Mouse (Mus musculus): ENCODE data around the gene Ppard.
A peak's percentile ranks its signal among the peaks of the same experiment; 100 is the strongest.

Gene Ppard

DNA sequence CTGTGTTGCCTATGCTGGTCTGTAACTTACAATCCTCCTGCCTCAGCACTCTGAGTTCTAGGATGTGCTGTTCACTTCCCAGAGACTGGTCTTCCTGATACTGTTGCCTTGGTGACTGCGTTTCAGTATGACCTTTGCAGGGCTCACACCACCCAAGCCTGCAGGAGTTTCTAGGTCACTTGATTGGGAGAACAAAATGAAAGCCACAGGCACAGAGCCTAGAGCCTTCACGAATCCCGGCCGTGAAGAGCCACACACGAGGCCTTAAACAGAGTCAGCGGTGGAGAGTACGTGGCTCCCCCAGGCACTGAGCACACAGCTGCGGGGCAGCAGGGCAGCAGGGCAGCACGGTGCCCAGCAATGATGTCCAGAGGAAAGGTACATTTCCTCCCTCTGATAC, 25.8 kb downstream of the Ppard start:
- no peak for DNase-seq

DNA sequence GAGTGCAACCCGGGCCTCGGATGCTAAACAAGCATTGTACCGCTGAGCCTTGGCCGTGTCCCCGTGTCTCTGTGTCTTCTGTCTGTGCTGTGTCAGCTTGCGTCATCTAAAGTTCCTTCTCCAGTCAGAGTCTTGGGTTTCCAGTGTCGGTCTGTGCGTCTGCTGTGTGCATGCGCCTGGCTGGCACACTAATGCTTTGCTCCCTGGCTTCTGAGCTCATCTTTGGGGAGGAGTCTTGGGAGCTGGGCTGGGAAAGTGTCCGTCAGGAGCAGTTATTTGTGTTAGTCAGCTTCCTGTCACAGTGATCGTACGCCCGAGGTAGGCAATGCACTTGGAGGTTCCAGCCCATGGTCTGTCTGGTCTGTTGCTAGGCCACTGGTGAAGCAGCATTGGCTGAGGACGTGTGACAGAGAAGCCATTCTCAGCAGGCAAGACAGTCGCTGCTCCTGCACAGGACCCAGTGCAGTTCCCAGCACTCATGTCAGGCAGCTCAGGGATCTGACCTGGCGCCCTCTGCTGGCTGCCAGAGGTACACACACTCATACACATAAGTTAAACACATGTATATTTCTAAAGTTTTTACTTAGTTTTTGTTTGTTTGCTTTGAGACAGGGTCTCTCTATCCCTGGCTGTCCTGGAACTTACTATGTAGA, 27.5 kb downstream of the Ppard start:
- peak in 1 of 2 experiments; percentile 40 for DNase-seq

DNA sequence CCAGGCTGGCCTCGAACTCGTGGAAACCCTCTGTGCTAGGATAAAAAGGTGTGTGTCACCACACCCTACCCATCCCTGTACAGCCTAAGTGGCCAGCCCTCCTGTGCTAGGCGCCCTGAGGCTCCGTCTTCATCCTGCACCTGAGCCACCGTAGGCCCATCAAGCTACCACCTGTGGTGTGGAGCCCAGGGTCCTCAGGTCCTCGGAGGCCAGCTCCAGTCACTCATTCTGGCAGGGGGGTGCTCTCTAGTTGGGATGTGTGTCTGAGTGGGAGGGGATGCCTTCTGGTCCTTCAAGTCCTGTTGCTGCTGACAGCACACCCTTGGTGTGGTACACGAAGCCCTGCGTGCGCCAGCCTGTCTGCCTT, 28.0 kb downstream of the Ppard start:
- DNase-seq, result no peak

DNA sequence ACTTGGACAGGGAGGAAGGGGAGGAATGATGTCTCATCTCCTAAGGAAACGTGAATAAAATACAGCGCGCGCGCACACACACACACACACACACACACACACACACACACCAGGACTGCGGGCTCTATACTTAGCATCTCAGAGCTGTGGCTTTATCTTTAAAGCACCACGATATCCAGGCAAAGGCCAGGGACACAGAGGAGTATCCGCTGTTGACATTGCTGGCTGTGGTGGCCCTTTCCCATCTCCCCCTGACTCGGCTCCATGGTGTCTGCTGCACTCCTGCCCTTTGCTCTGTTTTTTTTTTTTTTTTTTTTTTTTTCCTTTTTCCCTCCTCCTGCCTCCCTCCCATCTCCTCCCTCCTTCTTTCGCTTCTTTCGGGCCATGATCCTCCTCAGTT, 29.3 kb downstream of the Ppard start:
- DNase-seq, result no peak

DNA sequence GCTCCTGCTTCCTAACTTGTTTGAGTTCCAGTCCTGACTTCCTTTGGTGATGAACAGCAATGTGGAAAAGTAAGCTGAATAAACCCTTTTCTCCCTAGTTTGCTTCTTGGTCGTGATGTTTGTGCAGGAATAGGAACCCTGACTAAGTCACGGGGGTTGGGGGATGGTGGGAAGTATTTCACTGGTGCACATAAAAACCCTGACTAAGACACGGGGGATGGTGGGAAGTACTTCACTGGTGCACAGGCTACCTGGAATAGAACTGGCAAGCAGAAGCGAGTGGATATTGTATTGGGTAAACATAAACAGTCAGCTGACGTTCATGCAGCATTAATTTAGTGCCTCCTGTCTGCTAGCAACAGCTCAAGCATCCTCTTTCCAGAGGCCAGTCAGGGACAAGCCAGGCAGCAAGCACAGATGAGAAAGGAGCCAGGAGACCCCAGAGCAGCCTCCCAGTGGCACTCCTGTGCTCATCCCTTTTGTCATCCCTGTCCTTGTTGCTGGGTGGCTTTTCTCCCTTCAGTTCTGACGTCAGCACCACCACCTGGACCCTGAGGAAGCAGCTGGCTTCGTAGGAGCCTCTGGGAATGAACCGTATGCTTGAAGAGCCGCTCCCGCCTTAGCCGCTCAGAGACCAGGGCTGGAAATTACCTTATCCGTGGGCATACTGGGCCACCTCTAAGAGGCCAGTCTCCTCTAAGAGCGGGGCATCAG, 30.8 kb downstream of the Ppard start:
- DNase-seq, result no peak

DNA sequence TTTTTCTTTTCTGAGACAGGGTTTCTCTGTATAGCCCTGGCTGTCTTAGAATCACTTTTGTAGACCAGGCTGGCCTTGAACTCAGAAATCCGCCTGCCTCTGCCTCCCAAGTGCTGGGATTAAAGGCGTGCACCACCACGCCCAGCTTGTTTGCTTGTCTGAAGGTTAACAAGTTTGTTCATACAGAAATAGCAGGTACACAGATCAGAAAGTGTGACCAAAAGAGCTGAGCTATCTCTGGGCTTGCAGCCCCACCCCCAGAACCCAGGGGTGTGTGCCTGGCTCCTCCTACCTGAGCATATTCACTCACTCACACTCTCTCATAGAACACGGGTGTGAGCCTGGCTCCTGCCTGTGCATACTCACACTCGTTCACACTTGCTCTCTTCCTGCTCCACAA, 34.8 kb downstream of the Ppard start:
- DNase-seq, result no peak

DNA sequence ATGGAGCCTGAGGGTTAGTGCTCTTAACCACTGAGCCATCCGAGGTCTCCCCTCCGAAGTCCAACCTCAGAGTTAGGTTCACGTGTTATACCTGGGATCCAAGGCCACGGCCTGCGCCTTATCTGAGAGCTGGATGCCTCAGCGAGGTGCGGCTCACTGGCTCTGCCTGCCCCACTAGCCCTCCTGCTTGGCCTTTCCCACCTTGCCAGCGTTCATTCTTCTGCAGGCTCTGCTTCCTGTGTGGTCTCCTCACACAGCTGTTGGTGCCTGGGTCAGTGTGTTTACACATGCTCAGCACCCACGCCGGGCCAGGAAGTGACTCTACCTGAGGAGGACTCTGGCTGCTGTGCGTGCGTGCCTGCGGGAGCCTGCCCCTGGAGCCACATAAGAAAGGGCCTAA, 37.7 kb downstream of the Ppard start:
- no peak for DNase-seq

DNA sequence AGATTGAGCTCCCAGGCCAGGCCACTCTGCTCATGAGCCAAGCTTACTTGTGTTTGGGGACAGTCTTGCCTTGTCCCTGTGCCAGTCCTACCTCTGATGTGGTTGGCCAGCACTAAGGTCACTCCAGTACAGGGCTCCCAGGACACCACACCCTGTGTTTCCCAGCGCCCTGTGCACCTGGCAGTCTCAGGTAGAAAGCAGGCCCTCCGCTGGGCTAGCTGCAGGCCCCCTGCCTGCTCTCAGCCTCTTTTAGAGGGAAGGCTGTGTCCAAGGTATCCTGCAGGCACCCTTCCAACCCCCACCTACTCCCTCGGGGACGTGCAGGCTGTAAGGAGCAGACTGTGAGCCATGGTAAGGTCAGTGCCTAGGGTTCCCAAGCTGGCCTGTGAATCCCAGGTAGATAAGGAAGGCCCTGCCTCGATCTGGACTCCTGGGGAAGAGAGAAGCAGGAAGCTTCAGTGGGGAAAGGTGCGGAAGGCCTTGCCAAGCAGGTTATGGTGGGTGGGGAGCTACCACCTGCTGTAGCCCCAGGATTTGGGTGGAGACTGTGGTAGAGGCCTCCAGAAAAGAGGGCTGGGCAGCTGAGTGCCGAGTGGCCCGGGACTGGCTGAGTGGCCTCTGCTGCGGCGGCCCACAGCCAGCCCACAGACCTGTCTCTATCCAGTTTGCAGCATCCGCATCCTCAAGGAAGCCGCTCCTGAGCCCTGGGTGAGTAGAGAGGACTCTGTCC, 39.2 kb downstream of the Ppard start:
- DNase-seq, result no peak

DNA sequence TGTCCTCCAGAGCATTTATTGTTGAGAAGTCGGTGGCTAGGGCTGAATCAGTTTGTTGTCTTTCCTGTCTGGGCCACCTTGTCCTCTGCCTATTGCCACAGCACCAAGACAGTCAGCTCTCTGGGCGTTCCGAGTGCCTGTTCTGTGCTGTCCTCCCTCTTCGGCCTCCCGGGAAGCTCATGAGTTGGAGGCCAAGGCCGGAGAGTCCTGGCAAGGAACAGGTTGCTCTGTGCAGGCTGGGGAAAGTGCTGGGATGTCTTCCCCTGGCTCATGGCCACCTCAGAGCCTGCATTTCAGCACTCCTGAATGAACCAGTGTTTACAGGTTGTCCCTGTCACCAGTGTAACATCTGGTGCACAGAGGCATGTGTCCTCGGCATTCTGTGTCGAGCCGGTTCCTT, 39.8 kb downstream of the Ppard start:
- no peak for DNase-seq

DNA sequence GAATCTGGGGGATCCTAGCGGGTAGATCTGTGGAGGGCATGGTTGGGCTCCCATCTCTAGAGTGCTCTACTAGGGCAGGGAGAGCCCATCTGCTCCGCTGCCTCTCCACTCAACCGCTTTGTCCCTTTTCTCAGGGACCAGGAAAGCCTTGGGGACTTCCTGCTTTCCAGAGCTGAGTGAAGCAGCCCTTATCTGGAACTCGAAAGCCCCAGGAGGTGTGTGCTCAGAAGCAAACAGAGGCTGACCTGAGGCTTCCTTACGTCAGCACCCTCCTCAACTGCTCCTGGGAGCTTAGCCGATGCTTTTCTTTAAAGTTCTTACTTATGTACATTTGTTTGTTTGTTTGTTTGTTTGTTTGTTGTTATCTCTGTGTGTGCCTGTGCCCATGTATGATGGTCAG, 40.3 kb downstream of the Ppard start:
- DNase-seq, result no peak

DNA sequence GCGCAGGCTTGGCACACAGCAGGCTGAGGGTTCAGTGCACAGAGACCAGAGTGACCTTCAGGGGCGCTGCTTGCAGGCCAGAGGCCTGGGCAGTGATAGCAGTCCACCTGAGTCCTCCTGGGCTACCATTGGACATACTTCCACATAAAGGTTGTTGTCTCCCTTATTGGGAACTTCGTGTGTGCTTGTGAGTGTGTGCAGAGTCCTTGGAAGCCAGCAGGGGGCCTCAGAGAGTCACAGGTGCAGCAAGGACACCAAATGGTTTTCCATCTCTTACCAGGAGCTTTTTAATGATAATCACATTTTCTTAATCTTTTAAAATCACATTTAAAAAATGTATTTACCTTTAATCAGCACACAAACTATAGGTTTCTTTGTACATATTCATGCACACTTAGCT, 42.2 kb downstream of the Ppard start:
- DNase-seq, result peak in 1 of 2 experiments; percentile 35

DNA sequence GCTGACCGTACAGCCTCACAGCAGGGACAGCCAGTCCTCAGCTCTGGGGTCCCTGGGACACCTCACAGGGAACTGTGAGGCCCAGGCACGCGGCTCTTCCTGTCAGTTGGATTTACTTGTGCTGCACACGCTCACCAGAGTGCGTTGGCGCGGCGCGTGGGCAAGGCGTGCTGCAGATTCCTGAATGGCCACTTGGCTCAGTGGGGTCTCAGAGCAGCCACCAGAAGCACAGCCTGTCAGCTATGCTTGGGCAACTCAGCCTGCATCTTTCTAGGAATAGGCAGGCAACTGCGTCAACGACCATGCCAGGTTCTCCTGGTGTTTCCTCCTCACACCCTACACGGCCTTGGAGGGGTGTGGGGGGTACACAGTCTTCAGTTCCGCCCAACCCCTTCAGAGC, 44.7 kb downstream of the Ppard start:
- DNase-seq, result no peak

DNA sequence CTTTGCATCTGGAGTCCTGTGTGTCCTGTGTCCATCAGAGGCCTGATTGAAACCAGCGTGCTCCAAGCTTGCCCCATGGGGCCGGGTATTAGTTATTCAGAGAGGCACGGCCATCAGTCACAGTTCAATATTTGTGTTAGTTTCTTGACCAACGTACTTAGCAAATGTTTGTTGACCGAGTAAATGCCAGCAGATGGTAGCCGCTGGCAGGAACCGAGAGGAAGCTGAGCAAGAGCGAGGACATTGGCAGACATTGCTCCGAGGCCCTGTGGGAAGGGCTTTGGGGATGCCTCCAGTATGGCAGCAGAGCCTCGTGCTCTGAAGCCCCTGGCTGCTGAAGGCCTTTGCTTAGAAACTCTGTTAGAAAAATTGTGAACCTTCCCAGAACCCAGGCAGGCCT, 45.2 kb downstream of the Ppard start:
- no peak for DNase-seq

DNA sequence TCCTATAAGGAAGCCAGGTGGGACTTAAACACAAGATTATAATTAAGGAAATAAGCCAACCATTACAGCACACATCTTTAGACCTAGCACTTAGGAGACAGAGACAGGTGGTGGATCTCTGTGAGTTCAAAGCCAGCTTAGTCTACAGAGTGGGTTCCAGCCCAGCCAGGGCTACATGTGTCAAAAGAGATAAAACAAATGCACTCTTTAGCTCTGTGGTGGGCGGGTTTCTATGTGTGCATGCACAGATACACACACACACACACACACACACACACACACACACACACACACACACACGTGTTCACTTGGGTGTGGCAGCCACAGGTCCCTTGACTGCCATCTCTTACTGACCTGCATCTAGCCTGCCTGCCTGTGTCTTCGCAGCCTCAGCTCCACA, 45.7 kb downstream of the Ppard start:
- DNase-seq, result no peak

DNA sequence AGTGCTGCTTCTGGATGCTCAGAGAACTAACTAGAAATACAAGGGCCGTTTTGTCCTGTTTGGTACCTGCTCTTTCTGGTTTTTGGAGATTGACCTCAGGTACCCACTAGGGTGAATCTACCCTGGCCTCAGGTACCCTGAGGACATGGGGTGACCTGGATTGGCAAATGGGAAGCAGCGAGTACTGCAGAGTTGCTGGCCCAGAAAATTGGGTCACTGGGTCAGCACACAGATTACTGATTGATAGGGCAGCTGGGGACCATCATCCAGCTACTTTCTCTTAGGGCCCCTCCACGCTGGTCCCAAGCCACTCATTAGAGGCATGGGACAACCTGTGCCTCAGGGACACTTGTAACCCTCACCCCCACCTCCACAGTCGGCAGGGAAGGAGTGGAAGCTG, 46.7 kb downstream of the Ppard start:
- DNase-seq, result no peak

DNA sequence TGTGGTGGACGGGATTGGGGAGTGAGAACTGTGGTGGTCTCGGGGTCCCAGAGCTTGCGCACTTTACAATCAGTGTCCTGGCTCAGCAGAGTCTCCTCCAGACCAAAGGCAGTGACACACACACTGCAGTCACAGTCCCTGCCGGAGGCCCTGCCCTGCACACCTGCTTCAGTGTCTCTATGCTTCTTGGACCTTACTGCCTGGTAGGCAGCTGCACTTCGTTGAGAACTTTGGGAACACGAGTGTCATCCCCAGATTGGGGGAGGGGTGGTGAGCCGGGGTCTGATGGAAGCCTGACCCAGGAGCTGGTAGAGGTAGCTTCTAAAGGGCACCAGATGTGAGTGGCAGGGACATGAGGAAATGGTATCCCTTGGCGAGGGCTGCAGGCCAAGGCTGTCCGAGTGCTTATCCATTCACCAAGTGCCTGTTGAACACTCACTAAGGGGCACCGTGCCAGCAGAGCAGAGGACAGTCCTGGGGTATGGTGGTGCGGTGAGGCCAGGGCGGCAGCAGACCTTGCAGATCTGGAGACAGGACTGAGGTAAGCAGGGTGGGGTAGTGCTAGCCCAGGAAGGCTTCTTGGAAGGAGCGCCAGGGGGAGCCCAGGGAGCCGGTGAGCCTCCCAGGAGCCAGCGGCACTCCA, 47.4 kb downstream of the Ppard start:
- no peak for DNase-seq

DNA sequence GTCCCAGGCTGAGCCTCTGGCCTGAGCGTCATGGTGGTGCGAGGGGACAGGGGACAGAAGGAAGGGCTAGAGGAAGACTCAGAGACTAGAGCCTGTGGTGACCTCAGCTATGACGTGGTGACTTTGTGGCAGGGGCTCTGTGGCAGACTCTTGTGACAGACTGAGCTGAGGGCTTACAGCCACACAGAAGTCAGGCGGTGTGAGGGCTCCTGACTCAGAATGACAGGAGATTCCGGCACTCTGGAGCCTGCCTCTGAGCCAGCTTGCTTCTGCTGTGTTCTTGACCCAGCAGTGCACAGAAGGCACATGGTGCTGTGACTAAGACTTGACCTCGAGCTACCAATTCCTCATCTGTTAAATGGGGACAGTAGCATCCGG, 47.9 kb downstream of the Ppard start:
- no peak for DNase-seq

DNA sequence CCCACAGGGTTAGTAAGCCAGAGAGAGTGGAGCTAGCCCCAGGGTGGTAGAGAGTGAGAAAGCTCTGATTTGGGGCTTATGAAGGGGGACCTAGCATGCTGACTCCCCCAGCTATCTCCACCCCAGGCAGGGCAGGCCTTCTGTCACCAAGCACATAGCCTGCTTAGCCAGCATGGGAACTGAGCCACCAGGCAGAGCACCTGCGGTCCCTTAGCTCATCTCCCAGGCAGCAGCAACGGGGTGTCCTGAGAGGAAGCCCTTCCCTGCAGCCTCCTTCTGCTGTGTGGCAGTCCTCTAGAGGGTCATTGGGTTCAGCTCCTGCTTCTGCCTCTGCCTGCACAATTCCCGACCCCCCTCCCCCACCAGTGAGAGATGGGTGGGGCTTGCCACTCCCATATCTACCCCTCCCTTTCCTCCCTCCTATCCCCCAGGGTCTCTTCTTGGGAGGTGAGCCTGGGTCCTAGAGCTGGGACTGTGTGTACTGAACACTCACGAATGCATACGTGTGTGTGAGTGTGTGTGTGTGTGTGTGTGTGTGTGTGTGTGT, 48.4 kb downstream of the Ppard start:
- DNase-seq, result no peak

DNA sequence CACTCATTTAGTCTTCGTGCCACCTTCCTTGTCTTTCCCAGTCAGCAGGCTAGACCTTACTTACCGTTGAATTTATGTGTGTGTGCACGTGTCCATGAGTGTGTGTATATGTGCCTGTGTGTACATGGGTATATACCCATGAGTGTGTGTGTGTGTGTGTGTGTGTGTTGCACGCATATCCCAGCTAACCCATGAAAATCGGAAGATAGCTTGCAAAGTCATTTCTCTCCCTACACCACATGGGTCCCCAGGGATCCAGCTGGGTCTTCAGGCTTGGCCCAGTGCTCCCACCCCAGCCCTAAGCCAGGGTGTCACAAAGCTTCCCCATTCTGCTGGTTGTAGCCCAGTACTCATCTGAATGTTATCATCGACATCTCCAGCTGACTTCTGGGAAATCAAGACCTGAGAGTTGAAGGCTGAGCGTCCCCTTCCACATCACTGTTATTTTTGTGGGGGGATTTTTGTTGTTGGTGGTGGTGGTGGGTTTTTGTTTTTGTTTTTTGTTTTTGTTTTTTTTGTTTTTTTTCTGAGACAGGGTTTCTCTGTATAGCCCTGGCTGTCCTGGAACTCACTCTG, 49.5 kb downstream of the Ppard start:
- no peak for DNase-seq

DNA sequence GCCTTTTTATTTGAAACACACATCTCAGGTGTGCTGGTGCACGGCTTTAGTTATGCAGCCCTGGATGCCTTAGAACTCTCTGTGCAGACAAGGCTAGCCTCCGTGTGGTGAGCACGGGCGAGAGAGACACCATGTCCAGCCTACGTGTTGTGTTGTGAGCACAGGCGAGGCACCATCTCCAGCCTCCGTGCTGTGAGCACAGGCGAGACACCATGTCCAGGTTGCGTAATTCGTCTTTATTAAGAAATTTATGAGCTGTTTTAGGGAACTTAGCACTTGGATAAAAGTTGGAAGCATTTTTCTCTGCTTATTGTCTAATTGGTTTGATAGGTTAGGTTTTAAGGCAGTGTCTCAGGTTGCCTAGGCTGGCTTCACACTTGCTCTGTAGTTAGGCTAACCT, 50.7 kb downstream of the Ppard start:
- DNase-seq, result no peak

DNA sequence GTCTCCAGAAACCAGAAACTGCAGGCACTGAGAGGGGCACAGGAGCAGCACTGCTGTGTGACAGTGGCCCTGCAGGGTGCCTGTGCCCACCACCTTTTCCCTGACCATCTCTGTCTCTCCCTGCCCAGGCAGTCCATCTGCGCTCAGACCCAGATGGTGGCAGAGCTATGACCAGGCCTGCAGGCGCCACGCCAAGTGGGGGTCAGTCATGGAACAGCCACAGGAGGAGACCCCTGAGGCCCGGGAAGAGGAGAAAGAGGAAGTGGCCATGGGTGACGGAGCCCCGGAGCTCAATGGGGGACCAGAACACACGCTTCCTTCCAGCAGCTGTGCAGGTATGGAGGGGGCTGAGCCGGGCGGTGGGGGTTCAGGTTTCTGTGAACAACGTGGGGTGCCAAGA, 53.6 kb downstream of the Ppard start:
- no peak for DNase-seq

DNA sequence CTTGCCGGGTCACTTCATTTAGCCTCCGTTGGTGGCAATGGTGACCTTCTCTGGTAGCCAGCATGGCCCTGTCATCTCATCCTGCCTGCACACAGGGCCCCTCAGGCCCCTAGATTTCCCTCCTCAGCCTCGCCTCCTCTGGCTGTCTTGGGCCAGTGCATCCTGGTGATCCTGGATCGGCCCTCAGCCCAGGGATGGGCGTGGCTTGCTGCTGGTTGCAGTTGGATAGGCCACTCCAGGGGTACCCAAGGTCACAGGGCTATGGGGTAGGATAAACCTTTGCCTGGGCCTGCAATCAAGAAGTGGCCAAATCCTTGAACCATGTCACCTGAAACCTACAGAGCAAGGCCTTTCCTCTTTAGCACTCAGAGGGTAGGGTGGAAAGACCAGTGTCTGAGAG, 54.5 kb downstream of the Ppard start:
- DNase-seq, result no peak

DNA sequence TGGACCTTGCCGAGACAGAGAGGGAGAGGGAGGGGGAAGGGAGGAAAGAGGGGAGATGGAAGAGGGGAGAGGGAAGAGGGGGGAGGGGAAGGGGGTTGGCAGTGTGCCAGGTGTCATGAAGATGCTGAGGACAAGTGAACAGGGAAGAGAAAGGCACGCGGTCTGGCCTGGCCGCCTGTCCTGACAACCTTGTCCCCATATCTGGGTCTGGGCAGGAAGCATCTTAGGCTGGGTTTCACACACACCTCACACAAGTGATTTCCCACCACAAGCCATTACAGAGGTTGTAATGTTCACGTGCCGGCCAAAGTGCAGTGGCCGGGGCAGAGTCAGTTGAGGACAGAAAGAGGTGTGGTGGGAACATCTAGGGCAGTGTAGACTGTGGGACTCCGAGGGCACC, 55.1 kb downstream of the Ppard start:
- no peak for DNase-seq

Measured in spleen, adult 18-20 months (tissue).